Mouse (Mus musculus) limb, embryonic 13.5 days (tissue): ENCODE results near the gene Kcne4. TPM values are rescaled to one million over a fixed set of nuclear protein-coding genes. Genes with fewer than 3 reads are reported as not detected.

Experiments used
- ATAC-seq: fragments of 200-750 bp; cut with Nextera tagmentation; 2 replicates; pipeline ENCODE4 v1.8.0; 2017; ENCODE audit warnings: low read depth, moderate number of reproducible peaks, moderate TSS enrichment; ENCODE audit not compliant: low FRiP score
- H3K27ac ChIP-seq: fragments of 300-500 bp; sonication (generic); 2 replicates; pipeline ENCODE4 v1.5.1; 2015; ENCODE audit warnings: inconsistent platforms, mild to moderate bottlenecking, moderate library complexity
- H3K27me3 ChIP-seq: fragments of 300-500 bp; sonication (generic); 2 replicates; pipeline ENCODE4 v1.6.1; 2015; ENCODE audit warnings: mild to moderate bottlenecking, inconsistent platforms
- H3K36me3 ChIP-seq: fragments of 300-500 bp; sonication (generic); 2 replicates; pipeline ENCODE4 v1.6.1; 2015; ENCODE audit warnings: inconsistent platforms, mild to moderate bottlenecking, moderate library complexity
- H3K4me1 ChIP-seq: fragments of 300-500 bp; sonication (generic); 2 replicates; pipeline ENCODE4 v1.6.1; 2015; ENCODE audit warnings: inconsistent platforms
- H3K4me2 ChIP-seq: fragments of 300-500 bp; sonication (generic); replicated peaks from 2 replicates; pipeline ENCODE4 v1.6.1; 2015; ENCODE audit warnings: inconsistent platforms, mild to moderate bottlenecking, moderate library complexity
- H3K4me3 ChIP-seq: fragments of 300-500 bp; sonication (generic); 2 replicates; pipeline ENCODE4 v1.5.1; 2015; ENCODE audit warnings: moderate library complexity, mild to moderate bottlenecking, inconsistent platforms
- H3K9ac ChIP-seq: fragments of 300-500 bp; sonication (generic); 2 replicates; pipeline ENCODE4 v1.6.1; 2015; ENCODE audit warnings: mild to moderate bottlenecking, inconsistent platforms
- H3K9me3 ChIP-seq: fragments of 300-500 bp; sonication (generic); 2 replicates; pipeline ENCODE4 v1.6.1; 2016; ENCODE audit warnings: inconsistent platforms
- WGBS: fragments of 180-500 bp; shearing (Covaris S2); methylation state at CpG from one replicate; pipeline ENCODE4 v1.1.7; 2015; 5-methylcytosine and 5-hydroxymethylcytosine counted together
- polyA plus RNA-seq: library from polyadenylated mRNA; unstranded; fragments of >200 nt; fragmentation: Nextera tagmentation; extraction: Ambion mirVana; gene quantifications from 2 replicates; pipeline ENCODE4 v1.2.1, GENCODE M21; 2015

Gene Kcne4
- polyA plus RNA-seq, 1 experiment from 2014 or later, result 13.2 TPM

DNA sequence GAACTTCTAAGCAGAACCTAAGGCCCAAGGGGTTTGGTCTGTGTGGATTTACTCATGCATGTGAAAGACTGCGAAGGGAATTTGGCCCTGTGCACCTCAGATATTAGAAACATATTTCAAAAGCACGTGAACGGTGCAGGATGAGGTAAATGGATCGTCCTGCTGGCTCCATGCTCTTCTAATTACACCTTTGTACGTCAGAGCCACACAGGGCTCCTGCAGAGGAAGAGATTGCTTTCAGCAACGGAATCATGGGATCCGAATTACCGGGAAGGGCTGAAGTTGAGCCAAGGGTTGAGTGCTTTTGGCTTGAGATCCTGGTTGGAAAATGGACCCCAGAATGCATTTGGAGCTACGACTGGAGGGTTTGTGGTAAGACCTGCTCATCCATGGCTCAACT, 4.6 kb downstream of the Kcne4 start:
- peak; percentile 46; the same call in 1 of the 2 replicates for ATAC-seq
- peak overlapping the region; percentile 6; the same call in 1 of the 2 replicates for H3K27ac ChIP-seq

DNA sequence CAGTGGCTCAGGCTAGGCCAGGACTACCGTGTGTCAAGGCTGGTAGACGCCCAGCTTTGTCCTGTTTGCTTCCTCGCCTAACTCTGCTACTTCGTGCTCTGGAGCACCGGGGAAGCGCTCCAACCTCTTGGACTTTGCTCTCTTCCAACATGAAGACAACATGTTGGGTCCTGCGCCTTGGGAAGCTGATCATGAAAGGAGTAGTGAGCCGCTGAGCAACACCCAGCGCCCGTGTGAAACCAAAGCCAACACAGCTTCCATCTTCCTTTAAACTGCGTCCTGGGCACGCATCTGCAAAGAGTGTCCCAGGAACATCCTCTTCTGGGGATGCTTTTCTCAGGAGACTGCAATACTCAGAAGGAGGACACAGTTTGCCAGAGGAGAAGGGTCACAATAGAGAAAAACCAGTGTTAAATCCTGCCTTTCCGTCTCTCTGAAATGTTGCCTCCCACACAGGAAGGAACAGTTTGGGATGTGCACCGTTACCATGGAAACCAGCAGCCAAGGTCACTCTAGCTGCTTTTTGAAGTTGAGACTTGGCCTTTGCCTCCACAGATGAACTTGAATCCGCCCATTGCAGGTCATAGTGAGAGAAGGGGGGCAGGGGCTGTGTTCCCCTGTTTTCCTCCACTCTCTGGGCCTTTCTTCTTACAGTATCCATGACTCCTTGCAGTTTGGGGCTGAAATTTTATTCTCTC, 5.3 kb downstream of the Kcne4 start:
- Histone ChIP-seq H3K36me3 (no peaks in the 10 kb centered on the region), H3K4me2 (no peak overlapping the region), H3K9ac (no peak overlapping the region), H3K27ac (peak overlapping the region; percentile 6; the same call in 1 of the 2 replicates), H3K4me3 (no peak overlapping the region), H3K9me3 (no peaks in the 10 kb centered on the region), H3K27me3 (no peaks in the 10 kb centered on the region), H3K4me1 (peaks cover 52% of the 10 kb centered on the region)
- no peak for ATAC-seq
- 87% methylated on average over 15 of the region's 15 CpGs for WGBS

More for the DNA sequence above, 4.6 kb downstream of the Kcne4 start:
- Histone ChIP-seq H3K9me3 (no peaks in the 10 kb centered on the region), H3K9ac (no peak overlapping the region), H3K4me2 (no peak overlapping the region), H3K36me3 (no peaks in the 10 kb centered on the region), H3K27me3 (no peaks in the 10 kb centered on the region), H3K4me1 (peaks cover 59% of the 10 kb centered on the region), H3K4me3 (no peak overlapping the region)
- WGBS, result 29% methylated on average over 9 of the region's 9 CpGs

DNA sequence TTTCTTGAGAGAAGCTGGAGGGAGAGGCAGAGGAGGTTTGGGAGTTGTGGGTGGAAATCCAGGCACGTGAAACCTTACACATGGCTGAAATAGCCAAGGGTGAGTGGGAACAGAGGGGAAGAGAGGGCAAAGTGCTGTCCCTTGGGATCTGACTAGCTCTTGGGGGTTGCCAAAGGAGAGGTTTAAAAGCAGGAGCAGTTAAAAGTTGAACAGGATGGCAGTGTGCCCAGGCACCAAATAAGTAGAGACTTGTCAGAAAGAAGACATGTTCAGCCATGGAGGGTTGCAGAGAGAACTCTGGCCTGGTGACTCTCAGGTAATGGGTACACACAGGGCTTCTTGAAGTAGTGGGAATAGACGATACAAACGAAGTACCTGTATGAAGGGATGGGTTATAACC, 8.7 kb downstream of the Kcne4 start:
- ATAC-seq, result no peak
- Histone ChIP-seq H3K27ac (no peak overlapping the region), H3K9me3 (no peaks in the 10 kb centered on the region), H3K4me2 (no peak overlapping the region), H3K4me3 (no peak overlapping the region), H3K9ac (no peak overlapping the region), H3K27me3 (no peaks in the 10 kb centered on the region), H3K4me1 (peaks cover 20% of the 10 kb centered on the region), H3K36me3 (no peaks in the 10 kb centered on the region)
- WGBS, result 73% methylated on average over 3 of the region's 3 CpGs

DNA sequence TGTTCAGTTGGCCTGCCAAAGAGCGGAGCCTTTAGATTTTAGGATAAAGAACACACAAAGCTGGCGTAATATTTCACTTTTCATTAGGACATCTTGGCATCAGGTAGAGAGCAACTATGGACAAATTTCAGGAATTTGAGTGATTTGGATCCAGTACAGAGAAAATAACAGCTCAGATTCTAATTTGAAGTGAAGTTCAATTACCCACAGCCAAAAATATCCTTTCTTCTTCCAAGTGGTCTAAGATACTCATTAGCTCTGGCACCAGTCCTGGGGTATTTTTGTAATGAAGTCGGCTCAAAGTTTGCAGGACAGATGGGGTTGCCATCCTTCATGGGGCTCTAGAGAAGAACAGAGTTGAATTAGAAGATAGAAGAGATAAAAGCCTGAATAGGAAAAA, 21.9 kb downstream of the Kcne4 start:
- no peak overlapping the region for H3K9ac ChIP-seq
- no peaks in the 10 kb centered on the region for H3K36me3 ChIP-seq
- no peak overlapping the region for H3K4me3 ChIP-seq
- H3K4me1 ChIP-seq, result 0 out of 2 replicates have a peak, but pooled peaks cover 12% of the 10 kb centered on the region
- H3K9me3 ChIP-seq, result no peaks in the 10 kb centered on the region
- no peaks in the 10 kb centered on the region for H3K27me3 ChIP-seq
- whole genome bisulfite sequencing, result 81% methylated on average over 3 of the region's 3 CpGs
- no peak overlapping the region for H3K27ac ChIP-seq
- no peak for ATAC-seq
- H3K4me2 ChIP-seq, result no peak overlapping the region

DNA sequence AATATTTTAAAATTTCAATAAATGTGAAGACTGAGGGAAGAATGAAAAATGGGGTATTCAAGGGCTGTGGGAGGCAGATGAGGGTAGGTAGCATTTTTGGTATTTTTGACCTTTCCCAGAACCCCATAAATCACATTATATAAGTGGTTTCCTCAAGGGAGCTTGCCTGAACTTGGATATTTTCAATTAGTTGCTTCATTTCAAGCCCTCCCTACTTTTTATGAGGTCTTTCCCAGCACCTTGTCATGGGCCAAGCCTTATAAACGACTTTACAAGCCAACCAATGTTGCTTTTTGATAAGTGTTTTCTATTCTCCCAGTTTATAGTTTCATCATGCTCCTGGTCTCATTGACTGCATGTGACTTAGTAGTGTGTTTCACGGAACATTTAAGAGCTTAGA, 24.2 kb downstream of the Kcne4 start:
- ATAC-seq, result peak; percentile 54
- Histone ChIP-seq H3K36me3 (no peaks in the 10 kb centered on the region), H3K4me3 (no peak overlapping the region), H3K4me2 (no peak overlapping the region), H3K27ac (no peak overlapping the region), H3K27me3 (no peaks in the 10 kb centered on the region), H3K9me3 (no peaks in the 10 kb centered on the region), H3K9ac (no peak overlapping the region), H3K4me1 (0 out of 2 replicates have a peak, but pooled peaks cover 16% of the 10 kb centered on the region)
- WGBS, result 20% methylated on average over 2 of the region's 2 CpGs

DNA sequence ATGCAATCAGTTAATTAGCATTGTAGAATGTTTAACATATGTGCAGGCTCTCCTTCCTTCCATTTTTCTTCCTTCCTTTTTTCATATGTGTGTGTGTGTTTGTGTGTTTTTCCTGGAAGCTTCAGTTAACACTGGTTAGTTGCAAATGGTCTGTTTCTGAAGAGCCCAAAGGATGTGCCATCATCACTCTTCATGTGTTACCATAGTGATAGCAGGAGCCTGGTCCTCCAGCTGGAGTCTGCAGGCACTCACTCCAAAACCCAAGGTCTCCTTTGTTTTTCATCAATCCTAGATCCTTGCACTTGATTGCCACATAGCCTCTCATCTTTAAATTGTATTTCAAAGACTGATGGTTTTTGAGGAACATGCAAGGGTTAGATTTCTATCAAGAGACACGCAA, 29.1 kb downstream of the Kcne4 start:
- Histone ChIP-seq H3K9ac (no peak overlapping the region), H3K36me3 (no peaks in the 10 kb centered on the region), H3K4me3 (no peak overlapping the region), H3K4me1 (0 out of 2 replicates have a peak, but pooled peaks cover 13% of the 10 kb centered on the region), H3K4me2 (no peak overlapping the region), H3K27ac (no peak overlapping the region), H3K27me3 (no peaks in the 10 kb centered on the region), H3K9me3 (no peaks in the 10 kb centered on the region)
- no peak for ATAC-seq
- WGBS, result 89% methylated on average over 1 of the region's 1 CpGs

DNA sequence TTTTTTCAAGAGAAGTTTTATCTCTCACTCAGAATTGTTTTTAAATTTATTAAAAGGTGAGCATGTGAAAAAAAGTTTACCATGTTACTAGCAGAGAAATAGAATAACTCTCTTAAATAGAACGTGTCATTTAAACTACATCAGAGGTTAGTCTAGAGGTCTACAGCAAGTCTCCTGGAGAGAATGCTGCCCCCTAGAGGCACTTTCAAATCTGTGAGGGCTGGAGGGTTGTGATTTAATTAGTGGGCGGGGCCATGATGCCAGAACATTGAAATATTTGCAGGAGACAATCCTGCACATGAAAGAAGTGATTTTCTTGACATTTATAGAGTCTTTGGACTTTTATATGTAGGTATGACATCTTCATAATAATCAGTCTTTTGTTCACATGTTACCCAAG, 29.9 kb downstream of the Kcne4 start:
- 40% methylated on average over 2 of the region's 2 CpGs for WGBS

DNA sequence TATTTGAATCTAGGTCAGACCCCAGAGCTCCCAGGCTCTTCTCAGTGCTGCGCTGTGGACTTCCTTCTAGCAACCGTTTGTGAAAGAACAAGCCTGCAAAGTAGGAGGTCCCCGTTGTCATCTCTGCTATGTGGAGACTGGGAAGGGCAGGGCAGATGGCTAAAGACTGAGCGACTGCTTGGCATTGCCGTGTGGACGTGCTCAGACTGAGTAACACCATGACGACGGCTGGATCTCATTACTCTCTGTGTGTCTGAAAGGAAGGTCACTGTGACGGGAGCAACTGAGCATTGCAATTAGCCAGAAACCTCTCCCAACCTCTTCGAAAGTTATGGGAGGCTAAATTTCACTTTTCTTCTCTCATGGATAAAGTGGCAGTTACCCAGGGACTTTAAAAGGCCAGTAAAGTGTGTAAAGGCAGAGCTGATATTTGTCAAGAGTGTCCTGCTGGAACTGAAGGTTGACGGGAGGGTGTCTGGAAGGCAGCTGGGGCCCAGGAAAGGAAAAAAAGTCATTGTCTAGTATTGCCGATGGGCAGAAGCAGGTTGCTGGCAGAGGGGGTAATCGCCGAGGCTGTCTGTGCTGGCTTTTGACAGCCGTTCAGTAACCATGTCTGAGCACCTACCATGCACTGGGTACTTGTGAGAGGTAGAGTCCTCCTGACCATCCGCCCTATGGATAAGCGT, 36.0 kb downstream of the Kcne4 start:
- 0 out of 2 replicates have a peak overlapping the region, but pooled peaks have one; percentile 21 for H3K4me2 ChIP-seq
- no peak overlapping the region for H3K9ac ChIP-seq
- H3K9me3 ChIP-seq, result no peaks in the 10 kb centered on the region
- 35% methylated on average over 17 of the region's 17 CpGs for WGBS
- H3K36me3 ChIP-seq, result no peaks in the 10 kb centered on the region
- peaks cover 6% of the 10 kb centered on the region for H3K4me1 ChIP-seq
- H3K27me3 ChIP-seq, result no peaks in the 10 kb centered on the region
- no peak for ATAC-seq
- H3K4me3 ChIP-seq, result no peak overlapping the region
- H3K27ac ChIP-seq, result no peak overlapping the region

More for the DNA sequence above, 29.9 kb downstream of the Kcne4 start:
- H3K27ac ChIP-seq, result no peak overlapping the region
- H3K4me2 ChIP-seq, result no peak overlapping the region
- no peaks in the 10 kb centered on the region for H3K27me3 ChIP-seq
- no peak overlapping the region for H3K9ac ChIP-seq
- H3K36me3 ChIP-seq, result no peaks in the 10 kb centered on the region
- no peak for ATAC-seq
- H3K4me1 ChIP-seq, result 0 out of 2 replicates have a peak, but pooled peaks cover 5% of the 10 kb centered on the region
- no peak overlapping the region for H3K4me3 ChIP-seq
- no peaks in the 10 kb centered on the region for H3K9me3 ChIP-seq

DNA sequence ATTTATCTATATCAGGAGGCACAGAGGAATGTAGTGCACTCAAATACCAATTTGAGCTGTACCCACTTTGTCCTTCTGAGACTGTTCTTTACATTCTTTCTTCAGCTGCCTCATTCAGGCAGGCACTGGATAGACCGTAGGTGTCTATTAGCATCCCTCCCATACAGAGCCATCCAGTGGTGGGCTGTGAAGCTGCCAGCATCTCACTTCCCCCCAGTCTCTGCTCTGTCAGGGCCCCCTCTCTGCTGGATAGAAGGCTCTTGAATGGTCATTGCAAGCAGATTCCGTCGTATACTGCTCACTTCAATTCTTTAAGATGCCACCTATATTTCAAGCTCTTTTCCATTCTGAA, 36.5 kb downstream of the Kcne4 start:
- Histone ChIP-seq H3K9ac (no peak overlapping the region), H3K9me3 (no peaks in the 10 kb centered on the region), H3K36me3 (no peaks in the 10 kb centered on the region), H3K4me1 (peaks cover 6% of the 10 kb centered on the region), H3K27ac (no peak overlapping the region), H3K27me3 (no peaks in the 10 kb centered on the region), H3K4me3 (no peak overlapping the region), H3K4me2 (no peak overlapping the region)
- 85% methylated on average over 3 of the region's 3 CpGs for WGBS
- ATAC-seq, result no peak

DNA sequence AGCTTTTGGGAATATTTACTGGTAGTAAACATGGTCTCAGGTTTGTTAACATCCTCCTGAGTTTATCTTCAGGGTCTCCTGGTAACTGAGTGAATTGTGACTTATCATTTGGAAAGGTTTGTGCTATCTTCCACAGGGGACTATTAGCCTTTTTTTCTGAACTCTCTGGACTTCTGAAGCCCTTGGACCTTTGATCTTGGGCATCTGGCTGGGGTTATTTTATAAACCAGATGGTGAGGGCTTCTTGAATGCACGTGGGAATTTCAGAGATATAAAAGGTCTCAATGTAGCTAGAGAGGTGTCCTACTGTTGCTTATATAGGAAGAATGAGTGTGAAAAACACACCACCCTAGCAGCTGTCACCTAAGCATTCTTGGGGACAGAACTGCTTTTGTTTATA, 37.7 kb downstream of the Kcne4 start:
- Histone ChIP-seq H3K27ac (no peak overlapping the region), H3K4me2 (no peak overlapping the region), H3K9me3 (no peaks in the 10 kb centered on the region), H3K27me3 (no peaks in the 10 kb centered on the region), H3K4me1 (peaks cover 6% of the 10 kb centered on the region), H3K36me3 (no peaks in the 10 kb centered on the region), H3K4me3 (no peak overlapping the region), H3K9ac (no peak overlapping the region)
- 15% methylated on average over 1 of the region's 1 CpGs for WGBS
- ATAC-seq, result no peak

DNA sequence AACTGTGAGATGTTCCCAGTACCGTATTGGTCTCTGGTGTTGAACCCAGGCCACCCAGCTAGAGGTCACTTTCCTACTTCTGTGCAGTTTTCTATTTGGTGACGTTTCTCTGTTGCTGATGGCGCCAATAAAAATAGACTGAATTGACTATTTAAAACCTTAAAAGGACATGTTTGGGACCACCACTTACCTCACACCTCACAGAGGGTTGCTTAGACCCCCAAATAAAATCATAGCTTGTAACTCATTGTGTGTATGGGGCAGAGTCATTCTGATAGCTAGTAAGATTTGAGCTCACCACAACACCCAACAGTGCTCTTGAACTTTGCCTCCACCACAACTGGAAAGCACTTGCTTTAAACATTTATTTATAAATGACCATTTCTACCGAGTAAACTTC, 43.0 kb downstream of the Kcne4 start:
- 65% methylated on average over 4 of the region's 4 CpGs for WGBS
- Histone ChIP-seq H3K36me3 (no peaks in the 10 kb centered on the region), H3K4me1 (peaks cover 5% of the 10 kb centered on the region; the same call in 1 of the 2 replicates), H3K9ac (no peak overlapping the region), H3K9me3 (no peaks in the 10 kb centered on the region), H3K27me3 (no peaks in the 10 kb centered on the region), H3K27ac (no peak overlapping the region), H3K4me2 (no peak overlapping the region), H3K4me3 (no peak overlapping the region)
- ATAC-seq, result no peak

DNA sequence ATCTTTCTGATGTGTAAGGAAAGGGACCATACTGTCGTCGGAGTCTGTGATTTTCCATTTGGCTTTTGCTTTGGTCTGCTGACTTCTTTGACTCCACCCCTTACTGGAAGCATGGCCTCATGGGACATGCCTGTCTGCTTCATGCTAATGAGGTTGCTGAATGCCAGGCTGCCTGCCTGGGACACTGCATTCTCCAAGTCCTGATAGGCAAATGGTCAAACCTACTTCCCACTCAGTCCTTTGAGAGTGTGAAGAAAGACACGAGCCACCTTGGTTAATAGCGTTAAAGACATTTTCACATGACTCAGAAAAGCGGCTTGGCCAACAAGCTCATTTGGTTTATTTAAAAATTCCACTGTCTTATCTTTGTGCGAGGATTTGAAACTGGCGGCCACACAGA, 43.5 kb downstream of the Kcne4 start:
- Histone ChIP-seq H3K27ac (no peak overlapping the region), H3K9me3 (no peaks in the 10 kb centered on the region), H3K27me3 (no peaks in the 10 kb centered on the region), H3K9ac (no peak overlapping the region), H3K4me3 (no peak overlapping the region), H3K4me2 (no peak overlapping the region), H3K36me3 (no peaks in the 10 kb centered on the region), H3K4me1 (peaks cover 6% of the 10 kb centered on the region; the same call in 1 of the 2 replicates)
- no peak for ATAC-seq
- 78% methylated on average over 7 of the region's 7 CpGs for WGBS
